Mouse (Mus musculus) G1E-ER4 (cell line): ENCODE results near the gene Pde8b. TPM values are rescaled to one million over a fixed set of nuclear protein-coding genes. Genes with fewer than 3 reads are reported as not detected.

Experiments
- GATA1 ChIP-seq: IDR thresholded peaks from one replicate; pipeline ENCODE4 v1.8.0; 2012; ENCODE audit warnings: low read length, inconsistent platforms
- polyA plus RNA-seq: library from polyadenylated mRNA; stranded (reverse); fragments of >175 nt; gene quantifications from 2 replicates; pipeline ENCODE4 v1.2.3, GENCODE M21; 2012

Gene Pde8b
- polyA plus RNA-seq: not detected in 2 replicates

- no peak for TF ChIP-seq GATA1
These were observed at the start of gene Pde8b for GRCm38 (mm10) chr13:95249511-95250456. Gene Pde8b (minus strand): TSS chr13:95250336.

GRCm38 (mm10) chr13:95291983-95292382, 41.8 kb upstream of the Pde8b start:
- no peak for TF ChIP-seq GATA1

GRCm38 (mm10) chr13:95288027-95288426, 37.9 kb upstream of the Pde8b start:
- TF ChIP-seq GATA1: no peak

- TF ChIP-seq GATA1: no peak
These were observed 36.9 kb upstream of the Pde8b start for GRCm38 (mm10) chr13:95286989-95287388.

GRCm38 (mm10) chr13:95281740-95282673, 31.9 kb upstream of the Pde8b start:
- no peak for TF ChIP-seq GATA1

- TF ChIP-seq GATA1: no peak
These were observed 28.4 kb upstream of the Pde8b start for GRCm38 (mm10) chr13:95278426-95279025.

GRCm38 (mm10) chr13:95264691-95265090, 14.6 kb upstream of the Pde8b start:
- TF ChIP-seq GATA1: no peak

GRCm38 (mm10) chr13:95260886-95261789, 11.0 kb upstream of the Pde8b start:
- TF ChIP-seq GATA1: no peak

- TF ChIP-seq GATA1: no peak
These were observed 10.3 kb upstream of the Pde8b start for GRCm38 (mm10) chr13:95260391-95260790.

GRCm38 (mm10) chr13:95257083-95257482, 6.9 kb upstream of the Pde8b start:
- no peak for TF ChIP-seq GATA1

GRCm38 (mm10) chr13:95255083-95255482, 4.9 kb upstream of the Pde8b start:
- TF ChIP-seq GATA1: no peak

- TF ChIP-seq GATA1: no peak
These were observed 7.1 kb downstream of the Pde8b start for GRCm38 (mm10) chr13:95243026-95243425.

- TF ChIP-seq GATA1: no peak
These were observed 12.6 kb downstream of the Pde8b start for GRCm38 (mm10) chr13:95237488-95237887.

GRCm38 (mm10) chr13:95235261-95235660, 14.9 kb downstream of the Pde8b start:
- no peak for TF ChIP-seq GATA1
